Mouse (Mus musculus): Measurements from ENCODE around the gene Itpr2. TPM values are rescaled to one million over a fixed set of nuclear protein-coding genes. Genes with fewer than 3 reads are reported as not detected.

The Itpr2 gene
- polyA plus RNA-seq, 1 experiment from 2014 or later = 7.6 TPM

DNA sequence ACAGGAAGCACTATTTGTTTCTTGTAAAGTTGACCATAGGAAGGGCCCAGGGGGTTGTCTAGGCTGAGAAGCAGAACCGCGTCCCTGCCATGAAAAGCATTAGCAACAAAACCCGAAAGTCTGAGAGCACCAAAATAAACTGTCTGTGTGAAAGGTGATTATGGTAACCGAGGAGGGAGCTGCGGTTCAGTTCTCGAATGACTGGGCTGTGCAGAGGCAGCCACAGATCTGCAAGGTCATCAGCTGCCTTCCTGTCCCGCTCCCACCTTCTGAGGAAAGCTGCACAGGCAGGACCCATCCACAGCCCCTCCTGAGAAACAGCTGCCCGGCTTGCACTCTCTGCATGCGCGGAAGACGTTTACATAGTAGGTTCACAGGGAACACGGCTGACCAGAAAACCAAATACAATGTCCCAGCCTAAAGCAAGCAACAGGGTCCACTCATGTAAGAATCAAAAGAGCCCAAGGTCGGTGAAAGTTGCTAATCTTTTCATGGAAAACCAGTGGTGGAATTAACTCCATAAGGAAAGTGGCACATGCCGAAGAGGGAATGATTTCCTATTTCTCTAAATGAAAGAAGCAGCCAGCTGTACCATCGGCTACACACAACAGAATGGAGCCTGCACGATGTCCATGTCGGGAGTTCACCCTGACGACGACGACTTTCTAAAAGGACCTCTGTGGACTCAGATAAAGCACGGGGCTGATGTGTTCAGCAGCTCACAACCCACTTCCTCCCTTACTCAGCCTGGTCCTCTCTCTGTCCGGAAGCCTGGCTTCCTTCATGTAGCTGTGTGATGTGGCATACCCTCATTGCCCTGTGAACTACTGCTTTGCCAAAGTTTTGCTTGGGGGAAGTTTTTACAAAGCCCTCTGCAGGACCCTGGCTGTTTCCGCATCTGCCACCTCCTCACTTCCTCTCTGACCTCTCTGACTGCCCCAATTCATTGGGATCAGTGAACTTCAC, 280.4 kb downstream of the Itpr2 start:
- H3K9ac ChIP-seq (ENCODE audit: low read length) = no peak overlapping the region
- DNase-seq (ENCODE audit: low spot score) (no peak), ATAC-seq (replicated peaks; ENCODE audit: low FRiP score, low TSS enrichment, low read depth) (no peak)
- no peak overlapping the region for H3K4me3 ChIP-seq (ENCODE audit: low read depth, low read length)
- H3K9me3 ChIP-seq (ENCODE audit: control insufficient read depth, low read length) = no peaks in the 10 kb centered on the region
- 41% methylated on average over 23 of the region's 23 CpGs for WGBS
- 0 out of 2 replicates have a peak overlapping the region, but pooled peaks have one; percentile 9 for H3K4me2 ChIP-seq (ENCODE audit: low read length)
- H3K4me1 ChIP-seq (replicated peaks; ENCODE audit: control insufficient read depth, insufficient read depth, low read length) = no peaks in the 10 kb centered on the region
- no peaks in the 10 kb centered on the region for H3K36me3 ChIP-seq (ENCODE audit: control insufficient read depth, insufficient read depth, low read length)
- H3K27ac ChIP-seq (ENCODE audit: low read depth) = no peak overlapping the region
- no peaks in the 10 kb centered on the region for H3K27me3 ChIP-seq (replicated peaks; ENCODE audit: control insufficient read depth, insufficient read depth, low read length)

DNA sequence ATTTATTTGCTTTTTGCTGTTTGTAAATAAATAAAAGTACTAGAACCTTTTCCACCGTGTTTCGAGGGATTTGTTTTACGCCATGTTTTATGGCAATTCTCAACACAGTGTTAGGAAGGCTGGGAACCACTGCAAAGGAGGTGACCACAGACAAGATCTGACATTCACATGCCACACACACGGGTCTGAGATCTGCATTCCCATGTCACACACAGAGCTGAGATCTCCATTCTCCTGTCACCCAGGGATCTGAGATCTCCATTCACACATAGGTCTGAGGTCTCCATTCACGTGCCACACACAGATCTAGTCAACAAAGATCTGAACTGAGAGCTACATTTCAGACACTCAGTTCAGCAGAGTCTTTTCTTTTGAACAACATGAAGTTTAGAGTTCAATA, 282.0 kb downstream of the Itpr2 start:
- Histone ChIP-seq H3K4me1 (replicated peaks; ENCODE audit: control insufficient read depth, insufficient read depth, low read length) (no peaks in the 10 kb centered on the region), H3K27me3 (replicated peaks; ENCODE audit: control insufficient read depth, insufficient read depth, low read length) (no peaks in the 10 kb centered on the region), H3K36me3 (ENCODE audit: control insufficient read depth, insufficient read depth, low read length) (no peaks in the 10 kb centered on the region), H3K9me3 (ENCODE audit: control insufficient read depth, low read length) (no peaks in the 10 kb centered on the region), H3K4me3 (ENCODE audit: low read depth, low read length) (no peak overlapping the region), H3K9ac (ENCODE audit: low read length) (no peak overlapping the region), H3K27ac (ENCODE audit: low read depth) (no peak overlapping the region), H3K4me2 (ENCODE audit: low read length) (no peak overlapping the region)
- WGBS = 82% methylated on average over 5 of the region's 5 CpGs
- no peak for ATAC-seq (replicated peaks; ENCODE audit: low FRiP score, low TSS enrichment, low read depth)
- no peak for DNase-seq (ENCODE audit: low spot score)

DNA sequence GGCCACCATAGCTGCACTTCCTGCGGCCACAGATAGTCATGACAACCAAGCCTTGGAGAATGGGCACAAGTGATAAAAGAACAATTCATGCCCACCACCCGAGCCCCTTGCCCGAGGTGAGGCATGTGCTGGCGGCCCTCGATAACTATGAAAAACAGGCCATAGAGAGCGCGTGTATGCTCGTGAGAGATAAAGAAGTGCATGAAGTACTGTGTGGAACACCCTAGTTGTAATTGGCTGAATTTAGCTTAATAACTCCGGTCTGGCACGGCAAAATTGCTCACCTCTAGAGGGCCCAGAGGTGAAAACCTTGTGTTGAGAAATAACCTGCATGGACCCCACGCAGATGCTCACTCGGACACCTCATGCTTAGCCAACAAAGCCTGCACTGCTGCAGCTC, 282.5 kb downstream of the Itpr2 start:
- Histone ChIP-seq H3K27ac (ENCODE audit: low read depth) (no peak overlapping the region), H3K27me3 (replicated peaks; ENCODE audit: control insufficient read depth, insufficient read depth, low read length) (no peaks in the 10 kb centered on the region), H3K4me2 (ENCODE audit: low read length) (no peak overlapping the region), H3K36me3 (ENCODE audit: control insufficient read depth, insufficient read depth, low read length) (no peaks in the 10 kb centered on the region), H3K4me3 (ENCODE audit: low read depth, low read length) (no peak overlapping the region), H3K4me1 (replicated peaks; ENCODE audit: control insufficient read depth, insufficient read depth, low read length) (no peaks in the 10 kb centered on the region), H3K9me3 (ENCODE audit: control insufficient read depth, low read length) (no peaks in the 10 kb centered on the region), H3K9ac (ENCODE audit: low read length) (no peak overlapping the region)
- ATAC-seq (replicated peaks; ENCODE audit: low FRiP score, low TSS enrichment, low read depth) (no peak), DNase-seq (ENCODE audit: low spot score) (no peak)
- WGBS = 90% methylated on average over 12 of the region's 12 CpGs

- Histone ChIP-seq H3K9me3 (ENCODE audit: control insufficient read depth, low read length) (no peaks in the 10 kb centered on the region), H3K36me3 (ENCODE audit: control insufficient read depth, insufficient read depth, low read length) (no peaks in the 10 kb centered on the region), H3K4me1 (replicated peaks; ENCODE audit: control insufficient read depth, insufficient read depth, low read length) (no peaks in the 10 kb centered on the region), H3K4me3 (ENCODE audit: low read depth, low read length) (no peak overlapping the region), H3K27ac (ENCODE audit: low read depth) (no peak overlapping the region), H3K27me3 (replicated peaks; ENCODE audit: control insufficient read depth, insufficient read depth, low read length) (no peaks in the 10 kb centered on the region), H3K4me2 (ENCODE audit: low read length) (no peak overlapping the region), H3K9ac (ENCODE audit: low read length) (no peak overlapping the region)
- WGBS = 84% methylated on average over 2 of the region's 2 CpGs
- ATAC-seq (replicated peaks; ENCODE audit: low FRiP score, low TSS enrichment, low read depth) (no peak), DNase-seq (ENCODE audit: low spot score) (no peak)
These were observed 286.7 kb downstream of the Itpr2 start for GRCm38 (mm10) chr6:146215302-146215701.

DNA sequence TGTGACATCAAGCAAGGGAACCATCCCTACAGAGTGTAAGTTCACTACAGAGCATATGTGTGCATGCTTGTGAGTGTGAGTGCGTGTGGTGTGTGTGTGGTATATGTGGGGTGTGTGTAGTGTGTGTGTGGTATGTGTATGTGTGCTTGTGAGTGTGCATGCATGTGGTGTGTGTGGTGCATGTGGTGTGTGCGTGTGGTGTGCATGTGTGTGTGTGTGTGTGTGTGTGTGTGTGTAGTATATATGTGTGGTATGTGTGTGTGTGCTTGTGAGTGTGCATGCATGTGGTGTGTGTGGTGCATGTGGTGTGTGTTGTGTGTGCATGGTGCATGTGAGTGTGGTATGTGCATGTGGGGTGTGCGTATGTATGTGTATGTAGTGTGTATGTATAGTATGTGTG, 289.7 kb downstream of the Itpr2 start:
- no peak overlapping the region for H3K27ac ChIP-seq (ENCODE audit: low read depth)
- 92% methylated on average over 3 of the region's 3 CpGs for WGBS
- H3K4me1 ChIP-seq (replicated peaks; ENCODE audit: control insufficient read depth, insufficient read depth, low read length) = no peaks in the 10 kb centered on the region
- DNase-seq (ENCODE audit: low spot score) (no peak), ATAC-seq (replicated peaks; ENCODE audit: low FRiP score, low TSS enrichment, low read depth) (no peak)
- H3K27me3 ChIP-seq (replicated peaks; ENCODE audit: control insufficient read depth, insufficient read depth, low read length) = no peaks in the 10 kb centered on the region
- no peaks in the 10 kb centered on the region for H3K9me3 ChIP-seq (ENCODE audit: control insufficient read depth, low read length)
- H3K36me3 ChIP-seq (ENCODE audit: control insufficient read depth, insufficient read depth, low read length) = no peaks in the 10 kb centered on the region
- H3K9ac ChIP-seq (ENCODE audit: low read length) = no peak overlapping the region
- no peak overlapping the region for H3K4me2 ChIP-seq (ENCODE audit: low read length)
- H3K4me3 ChIP-seq (ENCODE audit: low read depth, low read length) = no peak overlapping the region

DNA sequence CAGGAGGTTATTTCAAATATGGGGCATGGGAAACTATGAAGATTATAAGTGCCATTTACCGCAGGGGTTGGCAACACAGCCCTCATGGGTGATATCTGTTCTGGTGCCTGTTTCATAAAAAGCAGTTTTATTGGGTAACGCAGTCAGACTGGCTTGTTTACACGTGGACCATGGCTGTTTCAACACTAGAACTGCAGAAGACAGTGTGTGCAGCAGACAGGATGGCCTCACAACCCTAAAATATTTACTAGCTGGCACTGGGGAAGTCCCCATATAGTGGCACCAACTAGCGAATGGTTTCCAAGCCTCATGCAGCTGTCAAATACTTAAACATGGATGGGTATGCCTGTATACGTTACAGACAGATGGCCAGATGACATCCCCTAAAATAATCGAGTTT, 290.8 kb downstream of the Itpr2 start:
- H3K4me3 ChIP-seq (ENCODE audit: low read depth, low read length) = no peak overlapping the region
- H3K4me1 ChIP-seq (replicated peaks; ENCODE audit: control insufficient read depth, insufficient read depth, low read length) = no peaks in the 10 kb centered on the region
- H3K27me3 ChIP-seq (replicated peaks; ENCODE audit: control insufficient read depth, insufficient read depth, low read length) = no peaks in the 10 kb centered on the region
- H3K4me2 ChIP-seq (ENCODE audit: low read length) = no peak overlapping the region
- no peak for ATAC-seq (replicated peaks; ENCODE audit: low FRiP score, low TSS enrichment, low read depth)
- no peaks in the 10 kb centered on the region for H3K36me3 ChIP-seq (ENCODE audit: control insufficient read depth, insufficient read depth, low read length)
- 85% methylated on average over 6 of the region's 6 CpGs for WGBS
- H3K9me3 ChIP-seq (ENCODE audit: control insufficient read depth, low read length) = no peaks in the 10 kb centered on the region
- H3K9ac ChIP-seq (ENCODE audit: low read length) = no peak overlapping the region
- DNase-seq (ENCODE audit: low spot score) = no peak
- H3K27ac ChIP-seq (ENCODE audit: low read depth) = no peak overlapping the region

GRCm38 (mm10) chr6:146208983-146209382, 293.0 kb downstream of the Itpr2 start:
- Histone ChIP-seq H3K9me3 (ENCODE audit: control insufficient read depth, low read length) (no peaks in the 10 kb centered on the region), H3K4me1 (replicated peaks; ENCODE audit: control insufficient read depth, insufficient read depth, low read length) (no peaks in the 10 kb centered on the region), H3K4me3 (ENCODE audit: low read depth, low read length) (no peak overlapping the region), H3K9ac (ENCODE audit: low read length) (no peak overlapping the region), H3K4me2 (ENCODE audit: low read length) (no peak overlapping the region), H3K27me3 (replicated peaks; ENCODE audit: control insufficient read depth, insufficient read depth, low read length) (no peaks in the 10 kb centered on the region), H3K27ac (ENCODE audit: low read depth) (no peak overlapping the region), H3K36me3 (ENCODE audit: control insufficient read depth, insufficient read depth, low read length) (no peaks in the 10 kb centered on the region)
- DNase-seq (ENCODE audit: low spot score) = no peak
- ATAC-seq (replicated peaks; ENCODE audit: low FRiP score, low TSS enrichment, low read depth) = no peak
- 57% methylated on average over 6 of the region's 6 CpGs for WGBS

GRCm38 (mm10) chr6:146207204-146207959, 294.6 kb downstream of the Itpr2 start:
- ATAC-seq (replicated peaks; ENCODE audit: low FRiP score, low TSS enrichment, low read depth) = no peak

More at GRCm38 (mm10) chr6:146207204-146207959, 294.6 kb downstream of the Itpr2 start:
- 81% methylated on average over 10 of the region's 10 CpGs for WGBS
- no peak for DNase-seq (ENCODE audit: low spot score)
- H3K9me3 ChIP-seq (ENCODE audit: control insufficient read depth, low read length) = no peaks in the 10 kb centered on the region
- H3K4me1 ChIP-seq (replicated peaks; ENCODE audit: control insufficient read depth, insufficient read depth, low read length) = no peaks in the 10 kb centered on the region
- H3K27ac ChIP-seq (ENCODE audit: low read depth) = no peak overlapping the region
- H3K27me3 ChIP-seq (replicated peaks; ENCODE audit: control insufficient read depth, insufficient read depth, low read length) = no peaks in the 10 kb centered on the region
- no peak overlapping the region for H3K4me3 ChIP-seq (ENCODE audit: low read depth, low read length)
- H3K9ac ChIP-seq (ENCODE audit: low read length) = no peak overlapping the region
- no peaks in the 10 kb centered on the region for H3K36me3 ChIP-seq (ENCODE audit: control insufficient read depth, insufficient read depth, low read length)
- H3K4me2 ChIP-seq (ENCODE audit: low read length) = no peak overlapping the region

Data from intestine, embryonic 14.5 days (tissue).